Mouse (Mus musculus) liver, adult 2 months (tissue): Measurements from ENCODE around the gene Acta2.

ENCODE experiments used
- CTCF ChIP-seq: fragments of 200-500 bp; IDR thresholded peaks from 2 replicates; pipeline ENCODE4 v1.5.1; 2011; ENCODE audit warnings: low read depth, low read length, control low read depth
- POLR2A ChIP-seq: fragments of 200-500 bp; IDR thresholded peaks from 2 replicates; pipeline ENCODE4 v1.6.1; 2011; ENCODE audit warnings: low read length, control low read depth; ENCODE audit not compliant: insufficient read depth; ENCODE audit errors: extremely low read depth

- TF ChIP-seq CTCF = no peak
- no peak for TF ChIP-seq POLR2A
Measured at GRCm38 (mm10) chr19:34273073-34273472, 17.7 kb upstream of the Acta2 start.
